Mouse (Mus musculus) regulatory T cell (primary cell): ENCODE results near the gene Gm9758.
"Not testable (repeated sequence)": the region's sequence is repeated elsewhere in the genome, so short reads cannot be mapped to it uniquely, and the experiment has no call there.

Source experiments
- in situ Hi-C: fragments of 300-600 bp; cut with MboI, MseI; formaldehyde crosslinking; loops from one replicate; pipeline ENCODE4 v1.15.1; 2025; ENCODE audit warnings: high pct_unique_total_duplicates

The Gm9758 gene

GRCm38 (mm10) chr5:14914799-14915198 is at the start of gene Gm9758:
TSS of gene Gm9758 (minus strand) at chr5:14914899.
- in situ Hi-C loops = not testable (repeated sequence)

DNA sequence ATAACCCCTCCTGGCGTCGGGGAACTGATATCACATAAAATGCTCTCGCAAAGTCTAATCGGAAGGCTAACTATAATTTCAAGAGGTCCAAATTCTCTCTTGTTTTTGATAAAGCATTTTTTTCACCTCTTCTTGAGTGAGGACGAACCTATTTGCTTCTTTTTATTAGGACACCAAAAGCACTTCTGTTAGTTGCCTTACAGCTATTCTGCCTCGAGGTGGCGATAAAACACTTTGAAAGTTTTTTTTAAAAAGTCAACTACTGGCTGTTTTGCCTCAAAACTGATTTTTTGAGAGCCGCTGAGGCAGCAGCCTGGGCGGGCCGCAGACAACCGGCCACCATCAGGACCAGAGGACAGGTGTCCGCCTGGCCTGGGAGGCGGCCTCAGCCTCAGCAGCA is 49.1 kb upstream of the Gm9758 start:
- in situ Hi-C loops = loop anchor here (5.0 kb wide), 1 partner anchor 37 kb away; no protein-coding TSS in a partner anchor

DNA sequence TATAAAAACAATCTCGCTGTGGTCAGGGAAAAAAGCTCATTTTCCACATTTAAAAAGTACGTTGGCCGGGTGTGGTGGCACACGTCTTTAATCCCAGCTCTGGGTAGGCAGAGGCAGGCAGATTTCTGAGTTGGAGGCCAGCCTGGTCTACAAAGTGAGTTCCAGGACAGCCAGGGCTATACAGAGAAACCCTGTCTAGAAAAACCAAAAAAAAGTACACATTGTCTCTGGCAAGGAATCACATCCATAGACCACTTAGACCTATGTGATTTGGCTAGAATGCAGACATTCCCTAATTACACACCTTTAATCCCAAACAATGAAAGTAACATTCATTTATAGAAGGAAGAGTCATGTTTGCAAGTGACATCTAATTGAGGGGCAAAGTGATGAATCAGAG is 46.8 kb upstream of the Gm9758 start:
- in situ Hi-C loops = loop anchor here (5.0 kb wide), 1 partner anchor 34 kb away; no protein-coding TSS in a partner anchor

GRCm38 (mm10) chr5:14955928-14956706 is 41.4 kb upstream of the Gm9758 start:
- in situ Hi-C loops = loop anchor here (5.0 kb wide), 2 partner anchors 681 to 741 kb away; no protein-coding TSS in a partner anchor

- in situ Hi-C loops = loop anchor here (5.0 kb wide), 1 partner anchor 54 kb away; no protein-coding TSS in a partner anchor
Measured at GRCm38 (mm10) chr5:14953587-14953986, 38.9 kb upstream of the Gm9758 start.

DNA sequence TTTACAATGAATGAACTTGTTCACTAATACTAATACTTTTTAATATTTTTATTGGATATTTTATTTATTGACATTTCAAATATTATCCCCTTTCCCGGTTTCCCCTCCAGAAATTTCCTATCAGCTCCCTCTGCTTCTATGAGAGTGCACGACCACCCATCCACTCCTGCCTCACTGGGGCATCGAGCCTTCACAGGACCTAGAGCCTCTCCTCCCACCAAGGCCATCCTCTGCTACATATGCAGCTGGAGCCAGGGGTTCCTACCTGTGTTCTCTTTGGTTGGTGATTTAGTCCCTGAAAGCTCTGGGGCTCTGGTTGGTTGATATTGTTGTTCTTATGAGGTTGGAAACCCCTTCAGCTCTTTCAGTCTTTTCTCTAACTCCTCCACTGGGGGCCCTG is 38.0 kb upstream of the Gm9758 start:
- in situ Hi-C loops = loop anchor here (5.0 kb wide), 1 partner anchor 55 kb away; no protein-coding TSS in a partner anchor

- in situ Hi-C loops = loop anchor here (5.0 kb wide), 1 partner anchor 55 kb away; no protein-coding TSS in a partner anchor
Measured at GRCm38 (mm10) chr5:14951822-14952221, 37.1 kb upstream of the Gm9758 start.

DNA sequence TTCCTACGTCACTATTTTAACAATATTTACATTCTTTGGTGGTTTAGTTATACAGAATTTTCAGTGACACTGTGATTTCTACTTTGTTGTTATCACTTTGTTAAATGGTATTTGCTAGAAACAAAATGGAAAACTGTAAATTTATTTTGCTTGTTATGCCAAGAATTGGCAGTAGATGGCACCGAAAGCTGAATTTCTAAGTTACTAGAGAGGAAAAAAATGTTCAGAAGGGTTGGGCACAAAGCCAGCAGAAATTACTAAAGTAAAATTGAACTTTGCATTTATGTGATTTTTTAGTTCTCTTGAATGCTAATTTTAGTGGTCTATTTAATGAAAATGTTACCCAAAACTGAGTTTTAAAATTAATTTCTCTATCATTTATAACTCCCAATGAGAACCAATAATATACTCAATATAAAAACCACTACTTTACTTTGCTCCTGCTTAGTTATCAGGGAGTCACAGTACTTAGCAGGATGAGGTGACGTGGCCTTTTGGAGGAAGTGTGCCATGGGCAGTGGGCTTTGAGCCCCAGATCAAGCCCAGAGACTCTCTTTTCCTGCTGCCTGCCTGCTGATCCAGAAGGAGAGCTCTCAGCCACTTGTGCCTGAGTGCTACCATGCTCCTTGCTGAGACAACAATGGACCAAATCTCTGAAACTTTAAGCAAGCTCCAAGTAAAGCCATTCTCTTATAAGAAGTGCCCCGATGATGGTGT is 32.9 kb upstream of the Gm9758 start:
- in situ Hi-C loops = not testable (repeated sequence)

GRCm38 (mm10) chr5:14945524-14945923 is 30.8 kb upstream of the Gm9758 start:
- in situ Hi-C loops = not testable (repeated sequence)

- in situ Hi-C loops = not testable (repeated sequence)
Measured at GRCm38 (mm10) chr5:14941043-14941442, 26.3 kb upstream of the Gm9758 start.

DNA sequence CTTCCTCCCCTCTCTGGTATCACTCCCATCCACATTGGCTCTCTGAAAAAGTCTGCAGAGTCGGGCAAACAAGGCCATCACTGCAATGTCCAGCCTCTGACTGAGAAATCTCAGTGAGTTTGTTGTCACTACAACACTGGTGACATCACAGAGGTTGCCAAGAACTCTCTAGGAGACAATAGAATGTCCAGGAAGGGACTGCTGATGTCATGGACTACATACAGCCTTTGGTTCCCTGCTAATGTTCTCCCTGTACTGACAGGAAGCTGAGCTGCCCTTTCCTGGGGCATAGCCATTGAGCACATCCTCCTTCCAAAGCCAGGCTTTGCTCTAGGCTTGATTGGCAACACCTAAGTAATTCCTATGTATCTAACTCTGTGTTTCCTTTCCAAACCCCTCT is 23.6 kb upstream of the Gm9758 start, which contains the start of gene Speer4e:
Gene Speer4e (minus strand): TSS at position 101 of the 400 bp plus-strand sequence.
- in situ Hi-C loops = not testable (repeated sequence)

DNA sequence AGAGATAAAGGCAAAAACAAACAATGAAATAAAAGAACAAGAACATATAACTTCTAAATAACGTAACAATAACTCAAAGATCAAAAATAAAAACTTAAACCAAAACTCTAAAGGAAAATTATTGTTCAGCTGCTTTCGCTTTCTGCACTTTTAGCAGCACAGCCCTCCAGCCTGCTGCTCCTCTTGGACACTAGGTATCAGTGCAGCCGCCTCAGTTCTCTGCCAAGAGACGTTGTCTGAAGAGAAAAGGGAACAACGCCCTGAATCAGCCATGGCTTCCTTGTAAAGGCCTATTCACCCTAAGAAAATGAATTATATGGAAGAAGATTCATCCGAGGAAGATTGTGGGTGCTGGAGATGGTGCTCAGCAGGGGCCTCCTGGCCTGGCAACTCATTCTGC is 19.0 kb upstream of the Gm9758 start:
- in situ Hi-C loops = loop anchor here (5.0 kb wide), 1 partner anchor 94 kb away; no protein-coding TSS in a partner anchor

GRCm38 (mm10) chr5:14927047-14927446 is 12.3 kb upstream of the Gm9758 start:
- in situ Hi-C loops = loop anchor here (5.0 kb wide), 1 partner anchor 35 kb away; no protein-coding TSS in a partner anchor

DNA sequence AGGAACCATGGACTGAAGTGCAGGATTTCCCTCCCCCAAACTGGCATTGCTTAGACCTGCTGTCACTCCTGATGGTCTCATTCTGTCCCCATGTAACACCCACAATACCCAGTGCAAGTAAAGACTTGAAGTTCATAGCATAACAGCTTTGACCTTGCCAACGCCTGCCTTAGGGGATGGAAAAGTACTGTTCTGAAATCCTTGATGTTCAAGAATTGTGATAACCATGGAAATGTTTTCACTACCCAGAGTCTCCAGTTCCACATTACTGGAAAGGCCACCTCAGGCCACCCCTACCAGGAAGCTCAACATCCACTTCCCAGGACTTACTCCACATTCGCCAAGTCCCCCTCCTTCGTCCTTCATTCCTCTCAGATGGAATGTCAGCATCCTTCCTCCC is 338 bp downstream of the Gm9758 start:
- in situ Hi-C loops = not testable (repeated sequence)

GRCm38 (mm10) chr5:14903539-14903938 is 11.2 kb downstream of the Gm9758 start:
- in situ Hi-C loops = not testable (repeated sequence)

DNA sequence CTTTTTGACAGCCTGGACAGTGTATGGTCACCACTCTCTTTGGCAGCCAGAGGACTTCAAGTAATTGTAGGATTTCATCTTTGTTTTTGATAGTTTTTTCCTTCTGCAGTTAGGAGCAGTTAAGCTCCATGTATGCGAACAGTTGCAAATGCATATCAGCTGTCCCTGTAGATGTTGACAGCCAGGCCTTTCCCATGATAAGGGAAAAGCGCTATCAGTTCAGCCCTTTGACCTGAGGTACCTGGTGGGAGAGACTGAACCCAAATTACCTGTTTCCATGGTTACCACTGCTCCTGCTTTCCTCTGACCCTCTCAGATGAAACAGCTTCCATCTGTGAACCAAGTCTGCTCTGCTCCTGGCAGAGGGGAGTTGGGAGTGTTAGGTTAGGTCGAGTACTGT is 22.5 kb downstream of the Gm9758 start:
- in situ Hi-C loops = no loop called here

DNA sequence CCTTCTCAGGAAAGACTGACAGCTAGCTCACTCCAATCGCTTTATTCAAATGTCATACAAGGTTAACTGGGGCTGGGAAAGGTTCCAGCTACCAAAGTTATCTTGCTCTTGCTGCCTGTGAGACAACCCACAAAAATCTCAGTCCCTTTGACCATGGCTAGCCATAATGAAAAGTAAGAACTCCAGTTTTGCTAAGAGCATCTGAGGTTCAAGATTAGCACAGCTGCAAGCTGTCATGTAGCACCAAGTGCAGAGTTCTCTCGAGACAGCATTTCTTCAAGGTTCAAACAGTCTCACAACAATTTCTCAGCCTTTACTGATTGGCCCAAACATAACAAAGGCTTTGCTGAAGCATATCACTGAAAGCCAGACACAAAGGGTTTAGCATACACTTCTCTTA is 29.4 kb downstream of the Gm9758 start:
- in situ Hi-C loops = not testable (repeated sequence)
